Mouse (Mus musculus) layer of hippocampus, adult 2 months (tissue): ENCODE results near the gene Laptm4a. TPM values are rescaled to one million over a fixed set of nuclear protein-coding genes. Genes with fewer than 3 reads are reported as not detected.

Experiments used
- DNase-seq, 2 experiments: peaks; one replicate each; pipeline ENCODE4 v3.0.0; 2022; ENCODE audit warnings: low spot score in 2 of 2
- H3K27ac ChIP-seq: fragments of 200-600 bp; 2 replicates; pipeline ENCODE4 v1.8.1; 2022
- H3K4me3 ChIP-seq: fragments of 200-600 bp; 2 replicates; pipeline ENCODE4 v1.8.1; 2022; ENCODE audit warnings: mild to moderate bottlenecking
- CTCF ChIP-seq: fragments of 200-600 bp; conservative IDR thresholded peaks from 2 replicates; pipeline ENCODE4 v1.8.1; 2022; ENCODE audit warnings: antibody characterized with exemption, mild to moderate bottlenecking, moderate library complexity
- total RNA-seq, 2 experiments: library from RNA; stranded (reverse); gene quantifications; 2 replicates each; pipeline ENCODE4 v1.2.3; 2021

The Laptm4a gene
- total RNA-seq, 2 experiments from 2014 or later: 208 to 222 TPM

DNA sequence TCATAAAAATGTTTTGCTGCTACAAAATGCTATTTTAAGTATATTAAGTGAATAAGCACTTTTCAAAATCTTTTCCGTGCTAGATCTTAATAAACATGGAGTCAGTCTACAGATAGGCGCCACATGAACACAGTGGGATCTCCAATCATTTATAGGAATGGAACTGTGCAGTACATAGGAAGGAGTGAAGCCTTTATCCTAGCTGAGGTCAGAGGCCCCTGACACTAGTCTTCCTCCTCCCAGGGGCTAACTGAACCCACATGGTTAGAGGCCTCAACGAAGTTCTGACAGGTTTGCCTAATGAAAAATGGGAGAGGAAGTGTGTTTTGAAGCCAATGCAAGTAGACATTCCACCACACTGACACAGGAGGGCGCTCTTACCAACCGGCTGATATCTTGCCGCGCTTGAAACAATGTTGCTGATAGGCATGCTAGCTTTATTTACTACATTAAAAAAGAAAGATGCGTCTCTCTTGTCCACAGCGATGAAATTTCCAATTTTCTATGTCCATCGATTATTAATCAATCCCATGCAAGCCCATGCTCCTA lies 32.3 kb upstream of the Laptm4a start:
- peak; percentile 94 for TF ChIP-seq CTCF

DNA sequence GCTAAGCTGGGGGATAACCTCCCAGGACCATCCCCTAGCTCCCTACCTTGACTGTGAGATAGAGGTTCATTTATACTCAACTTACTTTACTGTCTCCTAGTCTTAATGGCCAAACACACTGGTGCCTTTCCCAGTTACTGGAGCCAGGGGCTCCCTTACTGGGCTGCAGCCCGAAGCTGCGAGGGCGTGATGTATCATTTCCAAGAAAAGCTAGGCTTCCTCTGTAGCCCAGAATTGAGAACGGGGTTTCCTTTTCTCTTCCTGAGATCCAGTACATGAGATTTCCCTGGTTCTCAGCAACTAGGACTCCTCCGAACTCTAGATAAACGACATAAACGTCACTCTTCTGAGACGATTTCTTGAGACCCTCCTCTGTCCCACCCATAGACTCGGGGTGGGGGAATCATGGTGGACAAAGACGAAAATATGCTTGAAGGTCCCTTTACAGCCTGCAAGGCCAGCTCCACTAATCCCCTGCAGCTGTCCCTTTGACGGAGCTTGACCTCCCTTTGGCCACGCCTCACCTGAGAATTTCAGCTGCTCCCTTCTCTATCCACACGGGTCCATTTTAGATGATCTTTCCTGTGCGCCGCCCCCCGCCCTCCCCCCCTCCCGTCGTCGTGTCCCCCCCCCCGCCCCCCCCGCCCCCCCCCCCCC lies 28.5 kb upstream of the Laptm4a start:
- DNase-seq: no peak
- TF ChIP-seq CTCF: no peak
- H3K27ac ChIP-seq: no peak overlapping the region
- H3K4me3 ChIP-seq: peak overlapping the region; percentile 20; the same call in 1 of the 2 replicates

More for the DNA sequence above, 32.3 kb upstream of the Laptm4a start:
- no peak overlapping the region for H3K4me3 ChIP-seq
- H3K27ac ChIP-seq: no peak overlapping the region
- peak; percentile 42 to 82 for DNase-seq

DNA sequence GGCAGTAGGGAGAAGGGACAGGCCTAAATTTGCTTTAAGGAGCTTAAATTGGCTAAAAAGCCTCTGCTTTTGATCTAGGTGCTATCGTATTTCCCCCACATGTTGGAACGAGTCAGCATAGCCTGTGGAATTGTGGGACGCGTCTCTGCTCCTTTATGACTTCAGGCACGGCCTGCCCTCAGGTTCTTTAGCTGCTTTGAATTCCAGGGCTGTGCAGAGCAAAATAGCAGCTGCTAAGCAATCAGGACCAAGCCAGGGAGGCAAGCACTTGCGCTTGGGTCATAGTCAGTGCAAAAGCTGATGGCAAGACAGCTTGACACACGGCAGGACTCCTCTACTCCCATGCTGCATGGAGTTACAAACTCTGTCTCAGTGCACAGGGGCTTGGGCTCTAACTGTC lies 24.3 kb upstream of the Laptm4a start:
- no peak overlapping the region for H3K27ac ChIP-seq
- H3K4me3 ChIP-seq: no peak overlapping the region
- DNase-seq: no peak
- no peak for TF ChIP-seq CTCF

DNA sequence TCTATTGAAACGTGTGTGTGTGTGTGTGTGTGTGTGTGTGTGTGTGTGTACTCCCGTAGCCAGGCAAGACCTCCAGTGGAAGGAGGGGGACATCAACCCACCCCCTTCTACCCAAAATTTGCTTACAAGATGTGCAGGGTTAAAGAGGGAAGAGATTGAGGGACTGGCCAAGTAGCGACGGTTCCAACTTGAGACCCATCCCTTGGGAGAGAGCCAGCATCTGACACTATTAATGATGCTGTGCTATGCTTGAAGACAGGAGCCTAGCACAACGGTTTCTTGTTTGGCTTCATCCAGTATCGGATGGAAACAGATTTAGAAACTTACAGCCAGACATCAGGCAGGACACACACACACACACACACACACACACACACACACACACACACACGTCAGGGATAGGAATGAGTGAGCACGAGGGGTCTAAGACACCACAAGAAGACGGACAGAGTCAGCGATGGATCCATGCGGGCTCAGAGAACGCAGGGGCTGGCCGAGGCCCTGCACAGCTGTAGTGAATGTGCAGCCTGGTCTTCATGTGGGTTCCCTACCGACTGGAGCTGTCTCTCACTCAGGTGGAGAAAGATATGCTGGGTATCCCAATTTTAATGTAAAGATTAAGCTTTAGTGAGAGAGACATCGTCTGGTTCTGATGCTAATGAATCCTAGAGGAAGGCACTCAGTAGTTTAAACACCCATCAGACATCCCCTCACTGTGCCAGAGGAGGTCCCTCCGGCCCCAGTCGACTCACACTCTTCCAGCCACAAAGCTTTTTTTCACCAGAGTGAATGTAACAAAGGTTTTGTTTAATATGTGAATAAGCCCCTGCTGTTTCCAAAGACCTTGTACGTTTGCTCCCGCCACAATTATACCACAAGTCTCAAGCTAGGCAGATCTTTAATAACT lies 22.3 kb upstream of the Laptm4a start:
- no peak for TF ChIP-seq CTCF
- no peak for DNase-seq
- Histone ChIP-seq H3K4me3 (no peak overlapping the region), H3K27ac (no peak overlapping the region)

- no peak for TF ChIP-seq CTCF
- Histone ChIP-seq H3K27ac (no peak overlapping the region), H3K4me3 (no peak overlapping the region)
- DNase-seq: no peak
Observed at GRCm38 (mm10) chr12:8900107-8900698, 21.3 kb upstream of the Laptm4a start.

GRCm38 (mm10) chr12:8900919-8901663 lies 20.4 kb upstream of the Laptm4a start:
- DNase-seq: no peak
- Histone ChIP-seq H3K4me3 (no peak overlapping the region), H3K27ac (no peak overlapping the region)
- no peak for TF ChIP-seq CTCF

- no peak for DNase-seq
- Histone ChIP-seq H3K27ac (no peak overlapping the region), H3K4me3 (no peak overlapping the region)
- no peak for TF ChIP-seq CTCF
Observed at GRCm38 (mm10) chr12:8901934-8902333, 19.5 kb upstream of the Laptm4a start.

GRCm38 (mm10) chr12:8902479-8902878 lies 19.0 kb upstream of the Laptm4a start:
- no peak for TF ChIP-seq CTCF
- no peak for DNase-seq
- no peak overlapping the region for H3K4me3 ChIP-seq
- no peak overlapping the region for H3K27ac ChIP-seq

- DNase-seq: no peak
- Histone ChIP-seq H3K27ac (peak overlapping the region; percentile 61; the same call in 1 of the 2 replicates), H3K4me3 (no peak overlapping the region)
- no peak for TF ChIP-seq CTCF
Observed at GRCm38 (mm10) chr12:8912860-8913685, 8.4 kb upstream of the Laptm4a start.

- H3K27ac ChIP-seq: peak overlapping the region; percentile 61; the same call in 1 of the 2 replicates
- H3K4me3 ChIP-seq: no peak overlapping the region
- peak; percentile 18; the same call in 1 of the 2 replicates for TF ChIP-seq CTCF
- no peak for DNase-seq
Observed at GRCm38 (mm10) chr12:8913701-8914340, 7.6 kb upstream of the Laptm4a start.

DNA sequence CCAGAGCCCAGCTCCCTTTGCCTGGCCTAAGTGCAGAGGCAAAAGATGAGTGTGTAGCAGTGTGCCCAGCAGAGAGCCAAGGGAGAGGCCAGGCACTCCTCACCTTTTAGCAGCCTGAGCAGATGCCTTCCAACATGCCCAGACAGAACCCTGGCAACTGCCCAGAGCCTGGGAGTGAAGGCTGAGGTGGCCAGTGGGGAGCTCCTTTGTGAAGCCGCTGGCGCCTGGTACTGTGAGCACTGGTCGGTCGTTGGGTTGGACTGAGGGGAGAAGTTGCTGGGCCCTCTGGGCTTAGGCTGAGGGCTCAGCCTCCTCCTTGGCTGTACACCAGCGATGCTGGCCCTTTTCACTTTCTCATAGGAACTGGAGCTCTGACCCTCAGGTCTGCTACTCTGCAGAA lies 5.1 kb upstream of the Laptm4a start:
- no peak for TF ChIP-seq CTCF
- Histone ChIP-seq H3K27ac (peak overlapping the region; percentile 47), H3K4me3 (no peak overlapping the region)
- no peak for DNase-seq
